Mouse (Mus musculus) cerebellum, adult 2 months (tissue): ENCODE data around the gene Rab25. TPM values are rescaled to one million over a fixed set of nuclear protein-coding genes. Genes with fewer than 3 reads are reported as not detected.

Source experiments
- DNase-seq, 2 experiments: peaks; one replicate each; pipeline ENCODE4 v3.0.0; 2021
- H3K27ac ChIP-seq: fragments of 200-500 bp; 2 replicates; pipeline ENCODE4 v1.5.1; 2012; ENCODE audit warnings: low read length, control low read depth, inconsistent platforms; ENCODE audit not compliant: insufficient read depth
- H3K27me3 ChIP-seq: fragments of 200-500 bp; 2 replicates; pipeline ENCODE4 v1.6.1; 2012; ENCODE audit warnings: inconsistent platforms, mild to moderate bottlenecking, low read length, moderate library complexity; ENCODE audit not compliant: control insufficient read depth, insufficient read depth
- H3K4me1 ChIP-seq: fragments of 200-500 bp; 2 replicates; pipeline ENCODE4 v1.6.1; 2011; ENCODE audit warnings: low read length; ENCODE audit not compliant: control insufficient read depth, insufficient read depth
- H3K4me3 ChIP-seq: fragments of 200-500 bp; replicated peaks from 2 replicates; pipeline ENCODE3; 2011; ENCODE audit warnings: mild to moderate bottlenecking, low read depth, low read length, control low read depth; ENCODE audit not compliant: insufficient read depth
- CTCF ChIP-seq: fragments of 200-500 bp; IDR thresholded peaks from 2 replicates; pipeline ENCODE4 v1.5.1; 2011; ENCODE audit warnings: low read depth, mild to moderate bottlenecking, control low read depth, low read length, moderate library complexity, borderline replicate concordance; ENCODE audit not compliant: insufficient read depth
- POLR2A ChIP-seq: fragments of 200-500 bp; IDR thresholded peaks from 2 replicates; pipeline ENCODE4 v1.6.1; 2011; ENCODE audit warnings: low read length, control low read depth, borderline replicate concordance; ENCODE audit not compliant: insufficient read depth
- WGBS: fragments of 180-500 bp; shearing (Covaris S2); methylation state at CpG from one replicate; pipeline ENCODE4 v1.1.7; 2018; 5-methylcytosine and 5-hydroxymethylcytosine counted together
- polyA plus RNA-seq: library from polyadenylated mRNA; depleted of rRNA; stranded (reverse); fragments of >200 nt; gene quantifications from 2 replicates; pipeline ENCODE4 v1.2.3, GENCODE M21; 2012

Rab25 gene
- polyA plus RNA-seq, 1 experiment: 1.4 TPM

- H3K27ac ChIP-seq: no peak overlapping the region
Observed at GRCm38 (mm10) chr3:88503881-88504746, 44.0 kb downstream of the Rab25 start.

GRCm38 (mm10) chr3:88503505-88503863 is 44.6 kb downstream of the Rab25 start:
- H3K4me1 ChIP-seq: peaks cover 14% of the 10 kb centered on the region
- TF ChIP-seq POLR2A: no peak
- no peak for TF ChIP-seq CTCF
- H3K27ac ChIP-seq: peak overlapping the region; percentile 35
- 18% methylated on average over 4 of the region's 4 CpGs for WGBS
- no peak for DNase-seq
- no peaks in the 10 kb centered on the region for H3K27me3 ChIP-seq
- peak overlapping the region; percentile 90 for H3K4me3 ChIP-seq

More at GRCm38 (mm10) chr3:88503881-88504746, 44.0 kb downstream of the Rab25 start:
- Histone ChIP-seq H3K4me1 (peaks cover 14% of the 10 kb centered on the region), H3K27me3 (no peaks in the 10 kb centered on the region), H3K4me3 (no peak overlapping the region)
- TF ChIP-seq POLR2A (no peak), CTCF (no peak)
- 64% methylated on average over 8 of the region's 8 CpGs for WGBS
- no peak for DNase-seq

GRCm38 (mm10) chr3:88502641-88503504 is 45.2 kb downstream of the Rab25 start:
- peak; percentile 99 for TF ChIP-seq POLR2A
- TF ChIP-seq CTCF: no peak
- Histone ChIP-seq H3K4me3 (peak overlapping the region; percentile 90), H3K4me1 (peaks cover 14% of the 10 kb centered on the region), H3K27ac (peak overlapping the region; percentile 83), H3K27me3 (no peaks in the 10 kb centered on the region)
- DNase-seq: peak; percentile 95 to 96
- WGBS: under 1% methylated on average over 55 of the region's 55 CpGs

- peak; percentile 46 to 56 for DNase-seq
- Histone ChIP-seq H3K27ac (no peak overlapping the region; the same call in 1 of the 2 replicates), H3K4me3 (peak overlapping the region; percentile 90), H3K27me3 (no peaks in the 10 kb centered on the region), H3K4me1 (peaks cover 14% of the 10 kb centered on the region)
- TF ChIP-seq CTCF: no peak
- no peak for TF ChIP-seq POLR2A
- 12% methylated on average over 11 of the region's 11 CpGs for WGBS
Observed at GRCm38 (mm10) chr3:88502031-88502571, 46.0 kb downstream of the Rab25 start.

GRCm38 (mm10) chr3:88501366-88502030 is 46.6 kb downstream of the Rab25 start:
- DNase-seq: no peak
- TF ChIP-seq CTCF: no peak
- peaks cover 14% of the 10 kb centered on the region for H3K4me1 ChIP-seq
- H3K27ac ChIP-seq: no peak overlapping the region
- H3K27me3 ChIP-seq: no peaks in the 10 kb centered on the region
- H3K4me3 ChIP-seq: peak overlapping the region; percentile 90
- WGBS: 56% methylated on average over 6 of the region's 6 CpGs

GRCm38 (mm10) chr3:88500655-88501365 is 47.3 kb downstream of the Rab25 start:
- H3K4me1 ChIP-seq: peaks cover 16% of the 10 kb centered on the region
- no peaks in the 10 kb centered on the region for H3K27me3 ChIP-seq
- no peak overlapping the region for H3K27ac ChIP-seq
- DNase-seq: no peak
- TF ChIP-seq CTCF (no peak), POLR2A (no peak)
- 49% methylated on average over 4 of the region's 4 CpGs for WGBS
- no peak overlapping the region for H3K4me3 ChIP-seq

- H3K4me1 ChIP-seq: peaks cover 22% of the 10 kb centered on the region
- no peaks in the 10 kb centered on the region for H3K27me3 ChIP-seq
- no peak for TF ChIP-seq CTCF
- TF ChIP-seq POLR2A: no peak
- DNase-seq: no peak
- H3K4me3 ChIP-seq: no peak overlapping the region
- no peak overlapping the region for H3K27ac ChIP-seq
- WGBS: 73% methylated on average over 7 of the region's 7 CpGs
Observed at GRCm38 (mm10) chr3:88500087-88500486, 48.0 kb downstream of the Rab25 start.
